Mouse (Mus musculus): ENCODE data around the gene Spata25.

- no peak for TF ChIP-seq CTCF (IDR thresholded peaks at IDR 0.05; ENCODE audit: control insufficient read depth, insufficient read depth, low read length)
- no peak for TF ChIP-seq POLR2A (IDR thresholded peaks at IDR 0.05; ENCODE audit: borderline replicate concordance, control insufficient read depth, low read depth, low read length)
Observed at GRCm38 (mm10) chr2:164832032-164832747, 3.9 kb upstream of the Spata25 start.

Measured in bone marrow, adult 2 months (tissue).